Mouse (Mus musculus) hindbrain, postnatal 0 days (tissue): ENCODE data around the gene Dolk. TPM values are rescaled to one million over a fixed set of nuclear protein-coding genes. Genes with fewer than 3 reads are reported as not detected.

ENCODE experiments used
- ATAC-seq: fragments of 200-750 bp; cut with Nextera tagmentation; 2 replicates; pipeline ENCODE4 v1.8.0; 2017; ENCODE audit warnings: mild to moderate bottlenecking, moderate TSS enrichment, moderate library complexity
- DNase-seq: peaks from one replicate; pipeline ENCODE4 v3.0.0-alpha.2; 2015; ENCODE audit warnings: low spot score
- H3K27ac ChIP-seq: fragments of 300-500 bp; sonication (generic); 2 replicates; pipeline ENCODE4 v1.5.1; 2014; ENCODE audit warnings: mild to moderate bottlenecking
- H3K27me3 ChIP-seq: fragments of 300-500 bp; sonication (generic); 2 replicates; pipeline ENCODE4 v1.6.1; 2014; ENCODE audit warnings: low read length, mixed read lengths; ENCODE audit not compliant: insufficient read depth
- H3K36me3 ChIP-seq: fragments of 300-500 bp; sonication (generic); 2 replicates; pipeline ENCODE4 v1.6.1; 2014; ENCODE audit warnings: low read length, mixed read lengths; ENCODE audit not compliant: insufficient read depth
- H3K4me1 ChIP-seq: fragments of 300-500 bp; sonication (generic); 2 replicates; pipeline ENCODE4 v1.6.1; 2014; ENCODE audit warnings: antibody characterized with exemption, low read length, mixed read lengths; ENCODE audit not compliant: insufficient read depth
- H3K4me2 ChIP-seq: fragments of 300-500 bp; sonication (generic); 2 replicates; pipeline ENCODE4 v1.6.1; 2014; ENCODE audit warnings: low read depth, mild to moderate bottlenecking, low read length, moderate library complexity, mixed read lengths
- H3K4me3 ChIP-seq: fragments of 300-500 bp; sonication (generic); 2 replicates; pipeline ENCODE4 v1.5.1; 2014; ENCODE audit warnings: low read length
- H3K9ac ChIP-seq: fragments of 300-500 bp; sonication (generic); replicated peaks from 2 replicates; pipeline ENCODE4 v1.6.1; 2014; ENCODE audit warnings: mild to moderate bottlenecking, low read length, moderate library complexity, mixed read lengths
- H3K9me3 ChIP-seq: fragments of 300-500 bp; sonication (generic); 2 replicates; pipeline ENCODE4 v1.6.1; 2016; ENCODE audit warnings: low read length, mixed read lengths
- CTCF ChIP-seq: IDR thresholded peaks from 2 replicates; pipeline ENCODE4 v1.5.1; 2016; ENCODE audit warnings: antibody characterized with exemption, control low read depth, low read depth
- WGBS: fragments of 180-500 bp; shearing (Covaris S2); extraction: QIAGEN DNeasy Blood & Tissue Kit; methylation state at CpG from one replicate; pipeline ENCODE4 v1.1.7; 2014; 5-methylcytosine and 5-hydroxymethylcytosine counted together
- polyA plus RNA-seq: library from polyadenylated mRNA; unstranded; fragments of >200 nt; fragmentation: Nextera tagmentation; extraction: Ambion mirVana; gene quantifications from 2 replicates; pipeline ENCODE4 v1.2.1, GENCODE M21; 2015
- total RNA-seq: library from RNA; depleted of rRNA; stranded (reverse); fragments of >200 nt; gene quantifications from 2 replicates; pipeline ENCODE4 v1.2.3, GENCODE M21; 2014

The Dolk gene
- total and polyA plus RNA-seq, 2 experiments from 2014 or later, result 42.1 to 50.4 TPM

GRCm38 (mm10) chr2:30316955-30317354 lies 30.8 kb upstream of the Dolk start:
- WGBS, result 88% methylated on average over 5 of the region's 5 CpGs
- peaks cover 68% of the 10 kb centered on the region for H3K36me3 ChIP-seq
- no peak for ATAC-seq
- no peak overlapping the region for H3K9ac ChIP-seq
- no peaks in the 10 kb centered on the region for H3K9me3 ChIP-seq
- H3K27ac ChIP-seq, result no peak overlapping the region
- TF ChIP-seq CTCF, result no peak
- no peaks in the 10 kb centered on the region for H3K27me3 ChIP-seq
- no peak overlapping the region for H3K4me3 ChIP-seq
- no peak overlapping the region for H3K4me2 ChIP-seq
- H3K4me1 ChIP-seq, result no peaks in the 10 kb centered on the region
- no peak for DNase-seq

- Histone ChIP-seq H3K4me3 (no peak overlapping the region), H3K27ac (no peak overlapping the region), H3K9ac (no peak overlapping the region), H3K36me3 (peaks cover 66% of the 10 kb centered on the region), H3K4me1 (no peaks in the 10 kb centered on the region), H3K9me3 (no peaks in the 10 kb centered on the region), H3K4me2 (no peak overlapping the region), H3K27me3 (no peaks in the 10 kb centered on the region)
- TF ChIP-seq CTCF, result peak; percentile 37
- WGBS, result 92% methylated on average over 4 of the region's 4 CpGs
- no peak for ATAC-seq
- peak; percentile 3 for DNase-seq
Observed at GRCm38 (mm10) chr2:30316136-30316535, 30.0 kb upstream of the Dolk start.

- DNase-seq (no peak), ATAC-seq (no peak)
- Histone ChIP-seq H3K4me3 (no peak overlapping the region), H3K36me3 (peaks cover 78% of the 10 kb centered on the region), H3K9ac (no peak overlapping the region), H3K4me1 (no peaks in the 10 kb centered on the region), H3K4me2 (no peak overlapping the region), H3K27ac (no peak overlapping the region), H3K9me3 (no peaks in the 10 kb centered on the region), H3K27me3 (no peaks in the 10 kb centered on the region)
- WGBS, result 90% methylated on average over 2 of the region's 2 CpGs
- no peak for TF ChIP-seq CTCF
Observed at GRCm38 (mm10) chr2:30311481-30311880, 25.3 kb upstream of the Dolk start.

- WGBS, result 95% methylated on average over 3 of the region's 3 CpGs
- H3K9ac ChIP-seq, result no peak overlapping the region
- DNase-seq (no peak), ATAC-seq (no peak)
- H3K9me3 ChIP-seq, result no peaks in the 10 kb centered on the region
- TF ChIP-seq CTCF, result no peak
- no peaks in the 10 kb centered on the region for H3K4me1 ChIP-seq
- no peak overlapping the region for H3K4me3 ChIP-seq
- no peak overlapping the region for H3K27ac ChIP-seq
- H3K27me3 ChIP-seq, result no peaks in the 10 kb centered on the region
- no peak overlapping the region for H3K4me2 ChIP-seq
- peaks cover 83% of the 10 kb centered on the region for H3K36me3 ChIP-seq
Observed at GRCm38 (mm10) chr2:30309351-30309750, 23.2 kb upstream of the Dolk start.

- no peak overlapping the region for H3K4me2 ChIP-seq
- no peak overlapping the region for H3K4me3 ChIP-seq
- H3K27ac ChIP-seq, result no peak overlapping the region
- H3K9ac ChIP-seq, result no peak overlapping the region
- TF ChIP-seq CTCF, result no peak
- no peak for ATAC-seq
- WGBS, result 95% methylated on average over 7 of the region's 7 CpGs
- peaks cover 80% of the 10 kb centered on the region for H3K36me3 ChIP-seq
- H3K4me1 ChIP-seq, result no peaks in the 10 kb centered on the region
- no peak for DNase-seq
- H3K9me3 ChIP-seq, result no peaks in the 10 kb centered on the region
- H3K27me3 ChIP-seq, result no peaks in the 10 kb centered on the region
Observed at GRCm38 (mm10) chr2:30306087-30306486, 20.0 kb upstream of the Dolk start.

- TF ChIP-seq CTCF, result no peak
- no peak overlapping the region for H3K4me2 ChIP-seq
- no peaks in the 10 kb centered on the region for H3K9me3 ChIP-seq
- DNase-seq (no peak), ATAC-seq (no peak)
- WGBS, result 95% methylated on average over 5 of the region's 5 CpGs
- H3K27me3 ChIP-seq, result no peaks in the 10 kb centered on the region
- H3K4me1 ChIP-seq, result no peaks in the 10 kb centered on the region
- H3K27ac ChIP-seq, result no peak overlapping the region
- H3K4me3 ChIP-seq, result no peak overlapping the region
- H3K36me3 ChIP-seq, result peaks cover 57% of the 10 kb centered on the region
- H3K9ac ChIP-seq, result no peak overlapping the region
Observed at GRCm38 (mm10) chr2:30299966-30300365, 13.8 kb upstream of the Dolk start.

- peak; percentile 7 for DNase-seq
- Histone ChIP-seq H3K9ac (no peak overlapping the region), H3K27ac (no peak overlapping the region), H3K9me3 (no peaks in the 10 kb centered on the region), H3K4me1 (no peaks in the 10 kb centered on the region), H3K4me3 (no peak overlapping the region), H3K4me2 (no peak overlapping the region), H3K27me3 (no peaks in the 10 kb centered on the region), H3K36me3 (peaks cover 52% of the 10 kb centered on the region)
- 82% methylated on average over 3 of the region's 3 CpGs for WGBS
- TF ChIP-seq CTCF, result peak; percentile 24; the same call in 1 of the 2 replicates
- ATAC-seq, result no peak
Observed at GRCm38 (mm10) chr2:30299525-30299924, 13.4 kb upstream of the Dolk start.
